Mouse (Mus musculus): ENCODE measurements at regions not wholly inside any gene's neighbourhood (a gene's known extent, or its start where the extent isn't known, plus 50 kb on each side); places are given as distances from the start of the nearest gene placed in this dataset.

DNA sequence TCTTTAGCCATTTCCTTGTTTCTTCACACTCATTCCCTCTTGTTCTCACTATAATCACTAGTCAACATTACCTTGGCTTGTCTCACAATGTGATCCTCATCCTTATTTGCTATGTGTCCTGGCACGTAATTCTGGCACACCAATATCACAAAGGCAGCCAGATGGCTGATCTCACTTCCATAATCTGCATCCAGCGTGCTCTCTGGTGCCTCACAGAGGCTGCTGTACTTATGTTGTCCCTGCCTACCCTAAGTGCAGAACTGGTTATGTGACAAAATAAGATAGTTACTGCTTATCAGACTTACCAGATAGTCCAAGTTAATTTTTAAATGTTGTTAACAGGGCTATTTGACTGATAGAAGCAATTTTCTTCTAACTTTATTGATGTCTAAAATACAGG is 301.1 kb upstream of the Zwint start:
- DNase-seq (ENCODE audit: low spot score): no peak
- WGBS: 83% methylated on average over 2 of the region's 2 CpGs
- ATAC-seq (ENCODE audit: insufficient number of reproducible peaks, low FRiP score, low TSS enrichment, low read depth): no peak
- H3K4me2 ChIP-seq (ENCODE audit: low read depth, severe bottlenecking): no peak overlapping the region
- H3K9ac ChIP-seq (ENCODE audit: low read length): no peak overlapping the region
- no peaks in the 10 kb centered on the region for H3K4me1 ChIP-seq (ENCODE audit: control insufficient read depth, insufficient read depth, low read length)
- no peaks in the 10 kb centered on the region for H3K36me3 ChIP-seq (ENCODE audit: control insufficient read depth, insufficient read depth, low read length)
- H3K27ac ChIP-seq (replicated peaks; ENCODE audit: low read depth, low read length): no peak overlapping the region
- H3K9me3 ChIP-seq (ENCODE audit: control insufficient read depth, low read length): no peaks in the 10 kb centered on the region
- H3K27me3 ChIP-seq (ENCODE audit: control insufficient read depth, insufficient read depth, low read length): no peaks in the 10 kb centered on the region
- no peak overlapping the region for H3K4me3 ChIP-seq (ENCODE audit: low read depth, low read length)

- DNase-seq (ENCODE audit: low spot score) (no peak), ATAC-seq (ENCODE audit: insufficient number of reproducible peaks, low FRiP score, low TSS enrichment, low read depth) (no peak)
- Histone ChIP-seq H3K4me3 (ENCODE audit: low read depth, low read length) (no peak overlapping the region), H3K27ac (replicated peaks; ENCODE audit: low read depth, low read length) (no peak overlapping the region), H3K36me3 (ENCODE audit: control insufficient read depth, insufficient read depth, low read length) (no peaks in the 10 kb centered on the region), H3K9me3 (ENCODE audit: control insufficient read depth, low read length) (no peaks in the 10 kb centered on the region), H3K4me1 (ENCODE audit: control insufficient read depth, insufficient read depth, low read length) (no peaks in the 10 kb centered on the region), H3K4me2 (ENCODE audit: low read depth, severe bottlenecking) (no peak overlapping the region), H3K9ac (ENCODE audit: low read length) (no peak overlapping the region), H3K27me3 (ENCODE audit: control insufficient read depth, insufficient read depth, low read length) (no peaks in the 10 kb centered on the region)
- 91% methylated on average over 1 of the region's 1 CpGs for WGBS
Observed at GRCm38 (mm10) chr10:72383351-72383750, 271.3 kb upstream of the Zwint start.

- Histone ChIP-seq H3K27ac (replicated peaks; ENCODE audit: low read depth, low read length) (no peak overlapping the region), H3K36me3 (ENCODE audit: control insufficient read depth, insufficient read depth, low read length) (no peaks in the 10 kb centered on the region), H3K4me2 (ENCODE audit: low read depth, severe bottlenecking) (no peak overlapping the region), H3K4me1 (ENCODE audit: control insufficient read depth, insufficient read depth, low read length) (no peaks in the 10 kb centered on the region), H3K9me3 (ENCODE audit: control insufficient read depth, low read length) (no peaks in the 10 kb centered on the region), H3K27me3 (ENCODE audit: control insufficient read depth, insufficient read depth, low read length) (no peaks in the 10 kb centered on the region), H3K9ac (ENCODE audit: low read length) (no peak overlapping the region), H3K4me3 (ENCODE audit: low read depth, low read length) (no peak overlapping the region)
- ATAC-seq (ENCODE audit: insufficient number of reproducible peaks, low FRiP score, low TSS enrichment, low read depth) (no peak), DNase-seq (ENCODE audit: low spot score) (no peak)
- 70% methylated on average over 1 of the region's 1 CpGs for WGBS
Observed at GRCm38 (mm10) chr10:72384826-72385225, 269.8 kb upstream of the Zwint start.

DNA sequence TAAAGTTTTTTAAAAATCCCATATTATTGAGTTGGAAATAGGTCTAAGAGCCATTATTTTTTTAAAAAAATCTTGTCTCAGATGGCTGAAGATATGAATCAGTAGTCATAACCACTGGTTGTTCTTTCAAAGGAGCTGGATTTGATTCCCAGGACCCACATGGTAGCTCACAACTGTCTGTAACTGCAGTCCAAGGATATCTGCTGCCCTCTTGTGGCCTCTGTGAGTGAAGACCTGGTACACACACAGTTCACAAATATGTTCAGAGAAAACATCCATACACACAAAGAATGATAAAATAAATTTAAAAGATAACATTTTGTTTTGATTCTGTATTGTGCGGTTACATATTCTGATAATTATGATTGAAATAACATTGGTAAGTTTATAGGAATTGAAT is 263.2 kb upstream of the Zwint start:
- 87% methylated on average over 1 of the region's 1 CpGs for WGBS

DNA sequence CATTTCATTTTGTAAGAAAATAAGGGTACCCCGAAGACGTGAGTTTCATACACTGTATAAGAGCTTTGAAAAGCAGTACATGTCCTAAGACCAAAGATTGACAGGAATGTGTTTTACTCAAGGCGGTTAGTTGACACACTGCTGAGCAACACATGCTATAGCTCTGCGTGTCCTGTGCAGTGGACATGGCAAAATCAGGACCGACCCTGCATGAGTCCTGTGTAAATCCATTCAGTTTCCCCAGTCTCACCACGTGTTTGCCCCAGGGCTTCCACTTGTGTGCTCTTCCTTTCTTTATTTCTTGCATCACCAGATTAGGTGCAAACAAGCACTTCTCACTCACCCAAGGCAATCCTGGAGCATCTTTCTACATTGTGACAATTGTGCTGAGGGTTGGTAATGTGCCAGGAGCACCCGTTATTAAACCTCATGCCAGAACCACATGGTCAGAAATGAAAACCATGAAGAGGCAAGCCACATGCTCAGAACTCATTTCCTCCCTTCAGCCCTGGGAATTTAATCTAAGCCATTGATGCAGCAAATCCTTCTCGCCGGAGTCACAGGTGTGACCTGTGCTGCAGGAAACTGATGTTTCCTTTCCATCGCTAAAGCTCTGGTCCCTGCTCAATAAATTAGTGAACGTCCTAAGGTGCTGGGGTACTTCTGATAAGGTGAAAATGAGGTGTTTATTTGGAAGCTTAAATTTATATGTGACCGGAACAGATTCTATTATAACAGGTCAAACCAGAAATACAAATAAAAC is 261.2 kb upstream of the Zwint start:
- H3K9me3 ChIP-seq (ENCODE audit: control insufficient read depth, low read length): no peaks in the 10 kb centered on the region
- H3K9ac ChIP-seq (ENCODE audit: low read length): no peak overlapping the region
- WGBS: 56% methylated on average over 12 of the region's 12 CpGs
- H3K4me3 ChIP-seq (ENCODE audit: low read depth, low read length): no peak overlapping the region
- no peak overlapping the region for H3K27ac ChIP-seq (replicated peaks; ENCODE audit: low read depth, low read length)
- H3K36me3 ChIP-seq (ENCODE audit: control insufficient read depth, insufficient read depth, low read length): no peaks in the 10 kb centered on the region
- H3K27me3 ChIP-seq (ENCODE audit: control insufficient read depth, insufficient read depth, low read length): no peaks in the 10 kb centered on the region
- ATAC-seq (ENCODE audit: insufficient number of reproducible peaks, low FRiP score, low TSS enrichment, low read depth) (peak; percentile 60), DNase-seq (ENCODE audit: low spot score) (peak; percentile 26)
- H3K4me1 ChIP-seq (ENCODE audit: control insufficient read depth, insufficient read depth, low read length): no peaks in the 10 kb centered on the region
- no peak overlapping the region for H3K4me2 ChIP-seq (ENCODE audit: low read depth, severe bottlenecking)

More for the DNA sequence above, 263.2 kb upstream of the Zwint start:
- ATAC-seq (ENCODE audit: insufficient number of reproducible peaks, low FRiP score, low TSS enrichment, low read depth): no peak
- DNase-seq (ENCODE audit: low spot score): no peak
- no peak overlapping the region for H3K4me3 ChIP-seq (ENCODE audit: low read depth, low read length)
- no peak overlapping the region for H3K27ac ChIP-seq (replicated peaks; ENCODE audit: low read depth, low read length)
- H3K4me1 ChIP-seq (ENCODE audit: control insufficient read depth, insufficient read depth, low read length): no peaks in the 10 kb centered on the region
- H3K9me3 ChIP-seq (ENCODE audit: control insufficient read depth, low read length): no peaks in the 10 kb centered on the region
- H3K4me2 ChIP-seq (ENCODE audit: low read depth, severe bottlenecking): no peak overlapping the region
- no peaks in the 10 kb centered on the region for H3K27me3 ChIP-seq (ENCODE audit: control insufficient read depth, insufficient read depth, low read length)
- H3K36me3 ChIP-seq (ENCODE audit: control insufficient read depth, insufficient read depth, low read length): no peaks in the 10 kb centered on the region
- no peak overlapping the region for H3K9ac ChIP-seq (ENCODE audit: low read length)

DNA sequence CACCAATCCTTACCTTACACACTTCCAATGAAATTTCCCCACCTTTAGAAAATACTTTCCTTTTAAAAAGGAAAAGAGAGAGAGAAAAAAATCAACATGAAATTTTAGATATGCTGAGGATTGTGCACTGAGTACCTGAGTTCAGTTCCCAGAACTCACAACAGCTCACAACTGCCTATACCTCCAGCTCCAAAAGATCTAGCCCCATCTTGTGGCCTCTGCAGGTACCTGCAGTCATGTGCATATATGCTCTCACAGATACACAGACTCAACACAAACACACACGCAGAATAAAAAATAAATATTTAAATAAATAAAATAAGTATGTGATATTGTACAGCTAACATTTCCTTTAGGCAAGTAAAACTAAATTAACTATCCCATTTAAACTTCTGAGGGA is 260.3 kb upstream of the Zwint start:
- no peak overlapping the region for H3K9ac ChIP-seq (ENCODE audit: low read length)
- no peaks in the 10 kb centered on the region for H3K36me3 ChIP-seq (ENCODE audit: control insufficient read depth, insufficient read depth, low read length)
- no peaks in the 10 kb centered on the region for H3K27me3 ChIP-seq (ENCODE audit: control insufficient read depth, insufficient read depth, low read length)
- 98% methylated on average over 1 of the region's 1 CpGs for WGBS
- H3K27ac ChIP-seq (replicated peaks; ENCODE audit: low read depth, low read length): no peak overlapping the region
- no peak overlapping the region for H3K4me3 ChIP-seq (ENCODE audit: low read depth, low read length)
- ATAC-seq (ENCODE audit: insufficient number of reproducible peaks, low FRiP score, low TSS enrichment, low read depth) (no peak), DNase-seq (ENCODE audit: low spot score) (no peak)
- no peak overlapping the region for H3K4me2 ChIP-seq (ENCODE audit: low read depth, severe bottlenecking)
- H3K9me3 ChIP-seq (ENCODE audit: control insufficient read depth, low read length): no peaks in the 10 kb centered on the region
- no peaks in the 10 kb centered on the region for H3K4me1 ChIP-seq (ENCODE audit: control insufficient read depth, insufficient read depth, low read length)

DNA sequence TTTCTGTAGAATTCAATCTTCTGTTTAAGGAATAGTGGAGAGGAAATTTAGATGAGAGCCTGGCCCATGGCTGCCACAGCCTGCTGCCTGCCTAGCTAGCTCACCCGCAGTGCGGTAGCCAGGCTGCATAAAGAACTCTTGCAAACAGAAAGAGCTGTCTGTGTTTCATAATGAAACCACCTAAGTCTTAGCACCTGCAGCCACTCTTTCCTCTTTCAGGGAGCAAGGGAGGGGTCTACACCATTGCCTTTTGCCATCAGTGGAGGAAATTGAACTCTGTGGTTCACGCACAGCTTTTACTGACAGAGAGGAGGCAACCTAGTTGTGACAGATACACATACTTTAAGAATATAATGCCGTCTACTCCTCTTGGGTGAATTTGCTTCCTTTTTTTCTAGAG is 251.4 kb upstream of the Zwint start:
- H3K36me3 ChIP-seq (ENCODE audit: control insufficient read depth, insufficient read depth, low read length): no peaks in the 10 kb centered on the region
- no peak overlapping the region for H3K4me3 ChIP-seq (ENCODE audit: low read depth, low read length)
- no peak for DNase-seq (ENCODE audit: low spot score)
- H3K9ac ChIP-seq (ENCODE audit: low read length): no peak overlapping the region
- H3K9me3 ChIP-seq (ENCODE audit: control insufficient read depth, low read length): no peaks in the 10 kb centered on the region
- no peak overlapping the region for H3K4me2 ChIP-seq (ENCODE audit: low read depth, severe bottlenecking)
- no peak for ATAC-seq (ENCODE audit: insufficient number of reproducible peaks, low FRiP score, low TSS enrichment, low read depth)
- no peaks in the 10 kb centered on the region for H3K27me3 ChIP-seq (ENCODE audit: control insufficient read depth, insufficient read depth, low read length)
- 67% methylated on average over 4 of the region's 4 CpGs for WGBS
- H3K27ac ChIP-seq (replicated peaks; ENCODE audit: low read depth, low read length): no peak overlapping the region
- H3K4me1 ChIP-seq (ENCODE audit: control insufficient read depth, insufficient read depth, low read length): no peaks in the 10 kb centered on the region

DNA sequence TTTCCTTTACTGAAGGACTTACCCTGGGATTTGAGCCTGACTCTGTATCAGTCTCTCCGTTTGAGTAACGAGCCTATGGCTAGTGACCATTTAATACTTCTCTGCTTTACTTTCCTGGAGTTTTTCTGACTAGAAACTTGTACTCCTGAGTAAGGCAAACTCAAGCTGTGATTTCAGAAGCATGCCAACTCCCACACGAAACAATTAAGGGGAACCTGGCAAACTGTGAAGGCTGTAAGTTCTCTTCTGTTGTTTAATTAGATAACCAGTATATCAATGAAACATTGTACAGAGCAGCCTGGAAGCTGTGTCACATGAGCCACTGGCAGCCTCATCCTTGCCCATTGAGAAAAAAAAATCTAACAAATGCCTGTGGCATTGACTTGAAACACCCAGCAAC is 244.3 kb upstream of the Zwint start:
- H3K9ac ChIP-seq (ENCODE audit: low read length): no peak overlapping the region
- no peak for DNase-seq (ENCODE audit: low spot score)
- H3K4me2 ChIP-seq (ENCODE audit: low read depth, severe bottlenecking): no peak overlapping the region
- H3K4me1 ChIP-seq (ENCODE audit: control insufficient read depth, insufficient read depth, low read length): no peaks in the 10 kb centered on the region
- no peak overlapping the region for H3K27ac ChIP-seq (replicated peaks; ENCODE audit: low read depth, low read length)
- 57% methylated on average over 3 of the region's 3 CpGs for WGBS
- no peaks in the 10 kb centered on the region for H3K9me3 ChIP-seq (ENCODE audit: control insufficient read depth, low read length)
- H3K4me3 ChIP-seq (ENCODE audit: low read depth, low read length): no peak overlapping the region
- ATAC-seq (ENCODE audit: insufficient number of reproducible peaks, low FRiP score, low TSS enrichment, low read depth): no peak
- no peaks in the 10 kb centered on the region for H3K36me3 ChIP-seq (ENCODE audit: control insufficient read depth, insufficient read depth, low read length)
- H3K27me3 ChIP-seq (ENCODE audit: control insufficient read depth, insufficient read depth, low read length): no peaks in the 10 kb centered on the region

DNA sequence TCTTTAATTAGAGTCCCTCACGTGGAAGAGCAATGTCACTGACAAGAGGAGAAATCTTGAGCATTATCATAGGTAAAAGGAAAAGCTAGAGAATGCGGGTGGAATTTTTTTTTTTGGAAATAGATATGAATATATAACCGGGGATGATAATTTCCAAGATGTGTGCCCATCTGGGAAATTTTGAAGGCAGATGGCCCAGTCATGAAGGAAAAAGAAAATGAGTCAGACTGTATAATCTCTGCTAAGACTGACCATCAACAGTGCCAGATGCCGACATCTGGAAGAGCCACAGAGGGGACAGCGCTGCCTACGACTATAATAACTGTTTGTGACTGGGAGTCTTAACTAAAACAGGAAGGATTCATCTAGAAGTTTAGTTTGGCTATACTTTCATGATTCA is 243.0 kb upstream of the Zwint start:
- H3K9ac ChIP-seq (ENCODE audit: low read length): no peak overlapping the region
- H3K4me1 ChIP-seq (ENCODE audit: control insufficient read depth, insufficient read depth, low read length): no peaks in the 10 kb centered on the region
- H3K27me3 ChIP-seq (ENCODE audit: control insufficient read depth, insufficient read depth, low read length): no peaks in the 10 kb centered on the region
- no peak overlapping the region for H3K4me2 ChIP-seq (ENCODE audit: low read depth, severe bottlenecking)
- WGBS: 86% methylated on average over 6 of the region's 6 CpGs
- no peaks in the 10 kb centered on the region for H3K9me3 ChIP-seq (ENCODE audit: control insufficient read depth, low read length)
- no peak overlapping the region for H3K4me3 ChIP-seq (ENCODE audit: low read depth, low read length)
- no peaks in the 10 kb centered on the region for H3K36me3 ChIP-seq (ENCODE audit: control insufficient read depth, insufficient read depth, low read length)
- DNase-seq (ENCODE audit: low spot score): no peak
- ATAC-seq (ENCODE audit: insufficient number of reproducible peaks, low FRiP score, low TSS enrichment, low read depth): no peak
- no peak overlapping the region for H3K27ac ChIP-seq (replicated peaks; ENCODE audit: low read depth, low read length)
